Mouse (Mus musculus) myocyte (in vitro differentiated cells): Measurements from ENCODE around the gene Vegfb. TPM values are rescaled to one million over a fixed set of nuclear protein-coding genes. Genes with fewer than 3 reads are reported as not detected.

Experiments
- H3K27me3 ChIP-seq: one replicate; pipeline ENCODE4 v1.6.1; 2011; ENCODE audit not compliant: control insufficient read depth, insufficient read depth, insufficient read length
- H3K36me3 ChIP-seq: one replicate; pipeline ENCODE4 v1.6.1; 2011; ENCODE audit not compliant: control insufficient read depth, insufficient read depth
- H3K4me2 ChIP-seq: one replicate; pipeline ENCODE4 v1.6.1; 2011; ENCODE audit warnings: low read depth, control low read depth
- H3K4me3 ChIP-seq: one replicate; pipeline ENCODE4 v1.5.1; 2011; ENCODE audit warnings: mild to moderate bottlenecking, control low read depth, moderate library complexity
- H3K79me2 ChIP-seq: one replicate; pipeline ENCODE4 v1.6.1; 2011; ENCODE audit not compliant: control insufficient read depth, insufficient read depth
- H3ac ChIP-seq: one replicate; pipeline ENCODE4 v1.6.1; 2011; ENCODE audit not compliant: control insufficient read depth, insufficient read length
- CEBPB ChIP-seq: IDR thresholded peaks from 2 replicates; pipeline ENCODE4 v1.6.1; 2011; ENCODE audit warnings: mild to moderate bottlenecking, moderate library complexity; ENCODE audit not compliant: poor library complexity, insufficient read depth, severe bottlenecking
- E2F4 ChIP-seq: IDR thresholded peaks from one replicate; pipeline ENCODE4 v1.6.1; 2011; ENCODE audit warnings: mild to moderate bottlenecking, control low read depth, moderate library complexity; ENCODE audit not compliant: insufficient read depth
- MAX ChIP-seq: IDR thresholded peaks from one replicate; pipeline ENCODE4 v1.6.1; 2011; ENCODE audit warnings: low read depth, mild to moderate bottlenecking, control low read depth
- MYOD1 ChIP-seq, 3 experiments: IDR thresholded peaks; one replicate each; pipeline ENCODE4 v1.6.1; 2011; ENCODE audit warnings: control low read depth in 2 of 3, low read depth in 2 of 3, mild to moderate bottlenecking in 2 of 3, moderate library complexity in 1 of 3; ENCODE audit not compliant: insufficient read length in 2 of 3, control insufficient read depth in 1 of 3
- MYOG ChIP-seq, 3 experiments: IDR thresholded peaks; one replicate each; pipeline ENCODE4 v1.6.1; 2011; ENCODE audit warnings: control low read depth in 2 of 3, low read depth in 2 of 3, mild to moderate bottlenecking in 2 of 3; ENCODE audit not compliant: insufficient read length in 2 of 3, control insufficient read depth in 1 of 3, insufficient read depth in 1 of 3
- POLR2A ChIP-seq: IDR thresholded peaks from one replicate; pipeline ENCODE4 v1.6.1; 2011; ENCODE audit warnings: low read depth, mild to moderate bottlenecking, control low read depth, moderate library complexity; ENCODE audit not compliant: insufficient read length
- POLR2AphosphoS2 ChIP-seq: IDR thresholded peaks from one replicate; pipeline ENCODE4 v1.6.1; 2011; ENCODE audit warnings: low read depth, control low read depth; ENCODE audit not compliant: insufficient read length
- REST ChIP-seq: IDR thresholded peaks from one replicate; pipeline ENCODE4 v1.6.1; 2011; ENCODE audit warnings: mild to moderate bottlenecking, control low read depth, moderate library complexity; ENCODE audit not compliant: insufficient read depth, insufficient read length
- SRF ChIP-seq: IDR thresholded peaks from one replicate; pipeline ENCODE4 v1.6.1; 2011; ENCODE audit warnings: low read depth; ENCODE audit not compliant: control insufficient read depth, insufficient read length
- TCF12 ChIP-seq: IDR thresholded peaks from one replicate; pipeline ENCODE4 v1.6.1; 2011; ENCODE audit warnings: mild to moderate bottlenecking, control low read depth; ENCODE audit not compliant: poor library complexity, insufficient read depth, severe bottlenecking
- TCF3 ChIP-seq: IDR thresholded peaks from one replicate; pipeline ENCODE4 v1.6.1; 2011; ENCODE audit warnings: low read depth, control low read depth; ENCODE audit not compliant: insufficient read length
- USF1 ChIP-seq: IDR thresholded peaks from one replicate; pipeline ENCODE4 v1.6.1; 2011; ENCODE audit warnings: low read depth, mild to moderate bottlenecking, control low read depth, moderate library complexity
- polyA plus RNA-seq: library from polyadenylated mRNA; unstranded; fragments of >200 nt; fragmentation: generic; extraction: Trizol; gene quantifications from one replicate; pipeline ENCODE4 v1.2.1, GENCODE M21; 2012; ENCODE audit warnings: missing spikeins

Vegfb gene
- polyA plus RNA-seq, 1 experiment: 49.2 TPM

GRCm38 (mm10) chr19:6972247-6972917 is 15.1 kb downstream of the Vegfb start:
- TF ChIP-seq TCF12 (no peak), MAX (no peak), REST (no peak), MYOG (IDR thresholded peaks at IDR 0.05; ENCODE audit: control insufficient read depth in 1 of 3, insufficient read depth in 1 of 3, insufficient read length in 2 of 3, low read depth in 2 of 3) (no peak), POLR2A (no peak), TCF3 (no peak), MYOD1 (IDR thresholded peaks at IDR 0.05; ENCODE audit: control insufficient read depth in 1 of 3, insufficient read length in 2 of 3, low read depth in 2 of 3) (no peak), POLR2AphosphoS2 (no peak)
- no peak overlapping the region for H3ac ChIP-seq
- H3K27me3 ChIP-seq: no peaks in the 10 kb centered on the region
- no peak overlapping the region for H3K4me2 ChIP-seq
- H3K79me2 ChIP-seq: peaks cover 35% of the 10 kb centered on the region
- H3K36me3 ChIP-seq: peaks cover 2% of the 10 kb centered on the region
- no peak overlapping the region for H3K4me3 ChIP-seq

- Histone ChIP-seq H3K36me3 (no peaks in the 10 kb centered on the region), H3K4me3 (no peak overlapping the region), H3K4me2 (peak overlapping the region; percentile 25), H3ac (no peak overlapping the region), H3K79me2 (peaks cover 27% of the 10 kb centered on the region), H3K27me3 (no peaks in the 10 kb centered on the region)
- TF ChIP-seq MYOG (IDR thresholded peaks at IDR 0.05; ENCODE audit: control insufficient read depth in 1 of 3, insufficient read depth in 1 of 3, insufficient read length in 2 of 3, low read depth in 2 of 3) (no peak), MYOD1 (IDR thresholded peaks at IDR 0.05; ENCODE audit: control insufficient read depth in 1 of 3, insufficient read length in 2 of 3, low read depth in 2 of 3) (no peak)
Measured at GRCm38 (mm10) chr19:6971644-6972043, 15.8 kb downstream of the Vegfb start.

- no peak overlapping the region for H3K4me3 ChIP-seq
- TF ChIP-seq E2F4: no peak
- TF ChIP-seq CEBPB: no peak
- no peak for TF ChIP-seq USF1
- TF ChIP-seq MAX: no peak
- no peak for TF ChIP-seq TCF3
- no peak for TF ChIP-seq POLR2AphosphoS2
- no peak for TF ChIP-seq MYOG (IDR thresholded peaks at IDR 0.05; ENCODE audit: control insufficient read depth in 1 of 3, insufficient read depth in 1 of 3, insufficient read length in 2 of 3, low read depth in 2 of 3)
- TF ChIP-seq SRF: no peak
- no peak for TF ChIP-seq MYOD1 (IDR thresholded peaks at IDR 0.05; ENCODE audit: control insufficient read depth in 1 of 3, insufficient read length in 2 of 3, low read depth in 2 of 3)
- no peak for TF ChIP-seq TCF12
- no peak for TF ChIP-seq POLR2A
- no peak for TF ChIP-seq REST
Measured at GRCm38 (mm10) chr19:6970460-6971085, 16.9 kb downstream of the Vegfb start.

GRCm38 (mm10) chr19:6969665-6970381 is 17.6 kb downstream of the Vegfb start:
- Histone ChIP-seq H3K36me3 (no peaks in the 10 kb centered on the region), H3K4me2 (peak overlapping the region; percentile 90), H3K27me3 (no peaks in the 10 kb centered on the region), H3K4me3 (peak overlapping the region; percentile 61), H3ac (peak overlapping the region; percentile 60), H3K79me2 (peaks cover 16% of the 10 kb centered on the region)
- TF ChIP-seq MAX (no peak), TCF3 (no peak), CEBPB (no peak), USF1 (no peak), MYOD1 (IDR thresholded peaks at IDR 0.05; ENCODE audit: control insufficient read depth in 1 of 3, insufficient read length in 2 of 3, low read depth in 2 of 3) (no peak), POLR2A (peak; percentile 93), POLR2AphosphoS2 (peak; percentile 83), REST (no peak), SRF (no peak), E2F4 (no peak), MYOG (IDR thresholded peaks at IDR 0.05; ENCODE audit: control insufficient read depth in 1 of 3, insufficient read depth in 1 of 3, insufficient read length in 2 of 3, low read depth in 2 of 3) (no peak), TCF12 (no peak)

More at GRCm38 (mm10) chr19:6970460-6971085, 16.9 kb downstream of the Vegfb start:
- Histone ChIP-seq H3ac (no peak overlapping the region), H3K27me3 (no peaks in the 10 kb centered on the region), H3K79me2 (peaks cover 18% of the 10 kb centered on the region), H3K36me3 (no peaks in the 10 kb centered on the region), H3K4me2 (peak overlapping the region; percentile 12)

DNA sequence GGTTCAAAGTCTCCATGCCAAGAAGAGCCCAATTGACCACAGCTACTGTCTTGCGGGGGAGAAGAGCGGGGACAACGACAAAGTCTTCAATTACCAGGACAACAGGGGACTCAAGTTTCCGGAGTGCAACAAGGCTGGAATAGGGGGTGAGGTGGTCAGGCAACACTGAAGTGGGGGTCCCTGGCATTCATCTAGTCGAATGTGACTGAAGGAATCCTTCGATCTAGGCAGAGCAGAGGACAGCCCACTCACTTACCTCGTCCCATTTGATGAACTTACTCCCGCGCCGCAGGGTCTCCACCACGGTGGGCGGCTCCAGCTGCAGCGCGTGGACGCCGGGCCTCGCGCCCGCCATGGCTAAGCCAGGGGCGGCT is 18.2 kb downstream of the Vegfb start:
- Histone ChIP-seq H3K4me2 (peak overlapping the region; percentile 90), H3K27me3 (no peaks in the 10 kb centered on the region), H3K4me3 (peak overlapping the region; percentile 61), H3K79me2 (peaks cover 16% of the 10 kb centered on the region), H3ac (peak overlapping the region; percentile 60), H3K36me3 (no peaks in the 10 kb centered on the region)
- TF ChIP-seq USF1: no peak
- no peak for TF ChIP-seq REST
- TF ChIP-seq MYOG (IDR thresholded peaks at IDR 0.05; ENCODE audit: control insufficient read depth in 1 of 3, insufficient read depth in 1 of 3, insufficient read length in 2 of 3, low read depth in 2 of 3): no peak
- TF ChIP-seq SRF: no peak
- no peak for TF ChIP-seq E2F4
- TF ChIP-seq CEBPB: no peak
- no peak for TF ChIP-seq POLR2AphosphoS2
- no peak for TF ChIP-seq TCF12
- no peak for TF ChIP-seq POLR2A
- no peak for TF ChIP-seq TCF3
- TF ChIP-seq MYOD1 (IDR thresholded peaks at IDR 0.05; ENCODE audit: control insufficient read depth in 1 of 3, insufficient read length in 2 of 3, low read depth in 2 of 3): no peak
- no peak for TF ChIP-seq MAX
